Mouse (Mus musculus) olfactory bulb, adult 2 months (tissue): ENCODE data around the gene Zfp92. TPM values are rescaled to one million over a fixed set of nuclear protein-coding genes. Genes with fewer than 3 reads are reported as not detected.
A peak's percentile ranks its signal among the peaks of the same experiment; 100 is the strongest.
"Not testable (repeated sequence)": the region's sequence is repeated elsewhere in the genome, so short reads cannot be mapped to it uniquely, and the experiment has no call there.

Experiments
- H3K27ac ChIP-seq: fragments of 200-500 bp; 2 replicates; pipeline ENCODE4 v1.5.1; 2012; ENCODE audit warnings: low read depth, low read length; ENCODE audit not compliant: insufficient read depth
- H3K4me1 ChIP-seq: fragments of 200-500 bp; 2 replicates; pipeline ENCODE4 v1.6.1; 2012; ENCODE audit warnings: low read length; ENCODE audit not compliant: control insufficient read depth, insufficient read depth
- H3K4me3 ChIP-seq: fragments of 200-500 bp; 2 replicates; pipeline ENCODE4 v1.5.1; 2012; ENCODE audit warnings: mild to moderate bottlenecking, low read depth, low read length, moderate library complexity; ENCODE audit not compliant: insufficient read depth
- CTCF ChIP-seq: fragments of 200-500 bp; IDR thresholded peaks from 2 replicates; pipeline ENCODE4 v1.5.1; 2012; ENCODE audit warnings: low read depth, mild to moderate bottlenecking, low read length, moderate library complexity; ENCODE audit not compliant: insufficient read depth
- POLR2A ChIP-seq: fragments of 200-500 bp; IDR thresholded peaks from 2 replicates; pipeline ENCODE4 v1.6.1; 2012; ENCODE audit warnings: mild to moderate bottlenecking, low read depth, low read length, moderate library complexity; ENCODE audit not compliant: insufficient read depth
- WGBS: fragments of 180-500 bp; shearing (Covaris S2); methylation state at CpG from one replicate; pipeline ENCODE4 v1.1.7; 2018; 5-methylcytosine and 5-hydroxymethylcytosine counted together
- polyA plus RNA-seq: library from polyadenylated mRNA; stranded (reverse); fragments of >200 nt; gene quantifications from 2 replicates; pipeline ENCODE4 v1.2.4, GENCODE M21; 2012; ENCODE audit warnings: low replicate concordance; ENCODE audit not compliant: missing spikeins, insufficient read depth, insufficient read length

The Zfp92 gene
- not detected in 2 replicates for polyA plus RNA-seq

DNA sequence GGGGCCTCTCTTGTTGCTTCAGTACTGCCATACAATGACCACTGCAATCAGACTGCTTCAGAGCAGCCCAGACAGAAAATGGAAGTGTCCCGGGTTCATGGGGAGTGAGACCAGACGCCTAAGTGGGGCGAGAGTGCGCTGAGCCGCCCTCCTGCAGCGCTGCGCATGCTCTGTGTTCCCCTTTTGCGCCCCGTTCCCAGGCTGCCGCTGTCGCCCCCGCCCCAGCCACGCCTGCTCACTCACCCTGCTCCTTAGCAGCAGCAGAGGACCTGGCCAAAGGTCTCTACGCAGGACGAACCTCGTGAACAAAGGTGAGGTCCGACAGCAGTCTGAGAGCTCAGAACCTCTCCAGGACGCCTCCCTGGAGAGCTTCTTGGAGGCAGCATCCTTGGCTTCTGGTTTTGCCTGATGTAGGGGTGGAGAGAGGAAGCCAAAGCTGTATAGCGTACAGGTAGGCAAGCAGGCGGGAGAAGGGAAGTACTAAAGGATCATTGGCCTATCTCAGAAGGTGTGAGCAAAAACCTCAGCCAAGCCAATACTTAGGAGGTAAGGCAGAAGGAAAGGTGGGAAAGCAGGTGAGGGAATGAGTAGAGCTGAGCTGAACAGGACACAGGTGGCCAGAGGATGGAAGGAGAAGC lies at the start of gene Zfp92:
TSS of gene Zfp92 (plus strand) at position 217 of the 638 bp plus-strand sequence.
- TF ChIP-seq POLR2A, result no peak
- H3K27ac ChIP-seq, result no peak within 1 kb of the TSS
- H3K4me3 ChIP-seq, result peak within 1 kb of the TSS; percentile 58
- WGBS, result 18% methylated on average over 19 of the region's 20 CpGs
- peaks cover 4% of the 10 kb centered on the region; the same call in 1 of the 2 replicates for H3K4me1 ChIP-seq

DNA sequence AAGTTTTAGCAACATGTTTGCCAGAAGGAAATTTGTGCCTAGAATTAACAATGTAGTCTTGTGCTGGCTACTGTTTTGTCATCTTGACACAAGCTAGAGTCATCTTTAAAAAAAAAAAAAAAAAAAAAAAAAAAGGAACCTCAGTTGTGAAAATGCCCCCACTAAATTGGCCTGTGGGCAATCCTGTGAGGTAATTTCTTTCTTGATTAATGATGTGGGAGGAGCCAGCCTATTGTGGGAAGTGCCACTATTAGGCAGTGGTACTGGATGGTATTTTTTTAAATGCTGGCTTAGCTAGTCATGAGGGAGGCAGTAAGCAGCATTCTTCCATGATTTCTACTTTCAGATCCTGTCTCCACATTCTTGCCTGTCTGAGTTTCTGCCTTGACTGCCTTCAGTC lies 47.6 kb upstream of the Zfp92 start:
- no peaks in the 10 kb centered on the region for H3K4me1 ChIP-seq
- TF ChIP-seq POLR2A (no peak), CTCF (no peak)
- no peak overlapping the region for H3K27ac ChIP-seq
- no peak overlapping the region for H3K4me3 ChIP-seq

DNA sequence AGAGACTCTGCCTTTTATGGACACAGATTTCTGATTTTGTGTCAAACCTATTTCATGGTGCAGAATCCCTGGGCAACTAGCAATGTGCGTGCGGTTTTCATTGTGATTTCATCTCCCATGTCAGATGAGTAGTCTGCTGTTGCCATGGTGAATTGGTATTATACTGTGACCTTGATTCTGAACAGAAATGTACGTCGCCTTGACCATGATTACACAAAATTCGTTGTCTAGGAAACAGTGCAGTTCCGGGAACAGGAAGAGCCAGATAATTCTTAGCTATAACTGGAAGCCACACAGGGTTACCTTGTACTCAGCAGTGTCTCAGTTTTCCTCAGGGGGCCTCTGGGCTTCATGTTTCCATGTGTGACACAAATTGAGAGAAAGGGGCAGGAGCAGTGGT lies 26.5 kb upstream of the Zfp92 start:
- TF ChIP-seq POLR2A (no peak), CTCF (no peak)
- Histone ChIP-seq H3K4me1 (no peaks in the 10 kb centered on the region), H3K27ac (no peak overlapping the region), H3K4me3 (no peak overlapping the region)
- WGBS, result 42% methylated on average over 6 of the region's 6 CpGs

DNA sequence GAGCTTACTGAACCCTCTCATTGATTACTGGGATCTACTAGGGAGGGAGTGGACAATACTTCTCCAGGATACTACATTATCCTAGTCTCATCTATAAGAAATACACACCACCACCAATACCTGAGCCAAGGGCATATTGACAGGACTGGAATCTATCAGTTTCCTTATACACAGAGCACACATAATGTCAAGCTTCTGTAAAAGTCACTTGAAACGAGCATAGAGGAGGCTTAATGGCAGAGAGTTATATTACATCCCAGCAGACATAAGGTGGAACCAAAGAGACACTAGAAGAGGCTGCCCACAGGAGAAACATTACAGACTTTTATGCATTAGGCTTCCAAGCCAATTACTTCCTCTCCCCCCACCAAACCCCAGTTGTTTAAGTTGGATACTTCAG lies 26.0 kb upstream of the Zfp92 start:
- 29% methylated on average over 1 of the region's 1 CpGs for WGBS
- TF ChIP-seq CTCF (no peak), POLR2A (no peak)
- H3K4me1 ChIP-seq, result no peaks in the 10 kb centered on the region

DNA sequence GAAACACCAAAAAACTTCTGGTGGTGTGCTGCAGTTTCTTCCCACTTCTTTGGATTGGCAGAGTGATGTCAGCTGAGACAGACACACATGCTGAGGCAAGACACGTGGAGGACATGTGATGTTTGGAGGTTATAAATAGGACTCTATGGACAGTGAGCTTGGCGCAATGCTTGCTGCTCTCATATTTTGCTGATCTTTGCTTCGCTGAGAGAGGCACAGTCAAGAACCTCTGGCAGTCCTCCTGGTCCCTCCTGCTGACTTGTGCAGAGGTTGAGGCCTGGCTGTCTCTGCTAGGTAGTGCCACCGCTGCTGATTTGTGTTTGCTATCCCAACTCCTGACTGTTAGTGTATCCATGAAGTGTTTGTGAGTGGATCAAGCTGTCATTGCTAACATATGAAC lies 19.4 kb upstream of the Zfp92 start:
- WGBS, result 71% methylated on average over 4 of the region's 4 CpGs
- no peak overlapping the region for H3K4me3 ChIP-seq
- no peak overlapping the region for H3K27ac ChIP-seq
- no peaks in the 10 kb centered on the region for H3K4me1 ChIP-seq
- TF ChIP-seq CTCF (no peak), POLR2A (no peak)

More for the DNA sequence above, 26.0 kb upstream of the Zfp92 start:
- Histone ChIP-seq H3K4me3 (no peak overlapping the region), H3K27ac (no peak overlapping the region)

DNA sequence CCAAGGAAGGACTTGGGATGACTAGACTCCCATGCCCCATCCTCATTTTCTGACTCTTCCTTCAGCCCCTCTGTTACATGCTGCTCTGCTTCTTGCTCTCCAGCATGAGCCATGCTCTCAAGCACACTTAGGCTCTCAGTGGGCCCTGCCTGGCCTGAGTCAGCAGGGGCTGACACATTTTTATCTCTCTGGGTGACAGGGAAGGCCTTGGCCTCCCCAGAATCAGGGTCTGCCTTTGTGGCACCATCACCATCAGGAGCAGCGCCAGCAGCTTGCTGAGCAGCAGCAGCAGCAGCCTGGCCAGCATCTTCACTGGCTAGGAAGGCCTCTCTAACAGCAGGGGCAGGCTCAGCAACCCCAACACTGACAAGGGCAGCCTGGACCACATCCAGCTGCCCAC lies 14.4 kb upstream of the Zfp92 start:
- no peak overlapping the region for H3K4me3 ChIP-seq
- no peak overlapping the region for H3K27ac ChIP-seq
- TF ChIP-seq POLR2A (no peak), CTCF (no peak)
- H3K4me1 ChIP-seq, result no peaks in the 10 kb centered on the region
- 92% methylated on average over 1 of the region's 1 CpGs for WGBS

DNA sequence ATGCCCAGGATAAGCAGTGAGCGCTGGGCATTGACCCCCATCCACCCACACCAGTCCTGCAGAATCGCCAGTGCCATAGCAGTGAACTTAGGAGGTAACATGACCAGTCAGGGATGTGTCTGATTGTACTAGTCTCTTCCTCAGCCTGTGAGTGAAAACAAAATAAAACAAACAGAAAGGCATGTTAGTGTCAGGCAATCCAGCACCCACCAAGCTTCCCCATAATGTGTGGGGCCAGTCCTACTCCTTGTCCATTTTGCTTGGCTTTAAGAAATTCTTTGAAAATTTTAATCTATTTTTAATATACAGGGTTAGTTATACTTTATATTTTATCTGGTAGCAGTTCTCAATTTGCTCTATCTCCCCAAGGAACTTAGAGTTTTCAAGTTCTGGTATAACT lies 12.3 kb upstream of the Zfp92 start, which contains the start of gene Gm18336:
TSS of gene Gm18336 (minus strand) at position 101 of the 400 bp plus-strand sequence.
- H3K4me3 ChIP-seq, H3K27ac ChIP-seq, H3K4me1 ChIP-seq: not testable (repeated sequence)
- WGBS, result 87% methylated on average over 2 of the region's 2 CpGs

DNA sequence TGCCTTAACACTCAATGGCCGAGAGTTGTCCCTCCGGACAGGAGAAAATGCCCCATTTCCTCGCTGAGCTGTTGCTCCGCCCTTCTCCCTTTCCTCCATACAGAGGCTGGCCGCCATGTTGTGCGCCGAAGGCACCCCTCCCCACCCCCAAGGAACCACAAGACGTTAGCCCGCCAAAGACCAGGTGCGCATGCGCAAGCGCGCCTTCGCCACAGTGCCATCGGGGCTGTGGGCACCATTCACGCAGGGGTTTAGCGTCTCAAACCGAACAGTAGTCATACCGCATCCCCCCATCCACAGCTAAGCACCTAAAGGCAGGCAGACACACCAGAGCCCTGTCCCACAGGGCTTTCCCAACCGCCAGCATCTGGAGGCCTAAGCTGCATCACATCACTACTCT lies 9.9 kb upstream of the Zfp92 start:
- 92% methylated on average over 19 of the region's 20 CpGs for WGBS
- H3K27ac ChIP-seq, result no peak overlapping the region
- H3K4me1 ChIP-seq, result no peaks in the 10 kb centered on the region
- no peak overlapping the region for H3K4me3 ChIP-seq
- TF ChIP-seq POLR2A (no peak), CTCF (no peak)

DNA sequence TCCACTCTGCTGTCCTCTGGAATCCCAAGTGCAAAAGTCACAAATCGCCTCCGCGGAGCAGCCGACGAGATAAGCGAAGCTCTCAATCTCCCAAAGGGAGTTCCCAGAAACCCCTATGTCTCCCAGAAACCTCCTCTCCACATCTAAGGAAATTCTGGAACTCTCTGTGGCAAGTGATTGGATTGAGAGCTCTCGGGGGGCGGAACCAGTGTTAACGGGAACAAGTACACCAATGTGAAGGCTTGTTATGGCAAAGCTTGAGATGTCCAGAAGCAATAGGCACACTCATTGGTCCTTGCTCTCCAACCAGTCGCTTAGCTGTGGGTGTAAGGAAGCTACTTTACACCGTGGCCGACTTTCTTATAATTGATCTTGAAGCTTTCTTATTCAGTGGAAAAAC lies 9.3 kb upstream of the Zfp92 start:
- WGBS, result 97% methylated on average over 12 of the region's 12 CpGs
- no peaks in the 10 kb centered on the region for H3K4me1 ChIP-seq
- no peak overlapping the region for H3K4me3 ChIP-seq
- H3K27ac ChIP-seq, result no peak overlapping the region
- TF ChIP-seq POLR2A (no peak), CTCF (no peak)

DNA sequence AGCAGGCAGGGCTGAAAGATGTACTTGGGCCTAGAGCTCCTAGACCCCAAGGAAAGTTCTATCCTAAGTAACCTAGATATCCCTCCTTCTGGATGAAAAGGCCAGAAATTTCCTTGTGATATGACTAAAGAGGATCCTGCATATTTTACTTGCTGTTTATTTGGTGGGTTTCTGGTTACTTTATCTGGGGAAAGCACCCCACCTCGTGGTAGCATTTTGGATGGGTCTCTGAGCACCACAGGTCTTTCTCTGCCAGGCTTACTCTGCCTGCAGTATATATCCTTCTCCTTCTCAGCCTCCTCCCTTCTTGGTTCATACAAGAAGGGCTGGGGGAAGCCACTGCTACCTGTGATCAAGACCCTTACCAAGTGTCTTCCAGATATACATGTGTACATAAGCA lies 1.9 kb downstream of the Zfp92 start:
- no peak overlapping the region for H3K4me3 ChIP-seq
- no peak overlapping the region for H3K27ac ChIP-seq
- no peak for TF ChIP-seq POLR2A
- no peak for TF ChIP-seq CTCF
- H3K4me1 ChIP-seq, result peaks cover 4% of the 10 kb centered on the region; the same call in 1 of the 2 replicates
- 38% methylated on average over 1 of the region's 1 CpGs for WGBS
